Comparison of ENCODE assay signal across 19 mouse cellular contexts in the genomic region with DNA sequence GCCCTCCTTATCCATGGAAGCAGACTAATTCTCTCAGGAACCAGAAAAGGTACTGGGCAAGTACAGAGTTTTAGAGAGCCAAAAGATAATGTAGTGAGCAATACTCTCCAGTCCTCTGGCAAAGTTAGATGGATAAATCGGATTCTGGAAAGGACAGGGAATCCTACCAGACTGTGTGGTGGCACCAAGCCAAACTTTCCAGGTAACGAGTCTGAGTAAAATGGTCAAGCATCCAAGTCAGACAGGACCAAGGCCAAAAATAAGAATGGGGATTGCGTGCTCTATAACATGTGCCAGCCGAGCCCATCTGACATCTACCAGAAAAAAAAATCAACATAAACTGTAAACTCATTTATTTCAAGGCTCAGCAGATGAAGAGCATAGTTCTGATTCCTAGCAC. TPM values are rescaled to one million over a fixed set of nuclear protein-coding genes. Genes with fewer than 3 reads are reported as not detected.
DNase-seq lines count a peak whose midpoint lies in the region; ATAC-seq lines count a peak whose summit lies in the region.
"Had no signal": no experiment of that assay in that cellular context is flagged by ENCODE, and none has a peak within 500 bp of the region (broad histone marks: within the 10 kb centered on the region; RNA-seq: fewer than 3 reads in every experiment).

No protein-coding gene starts in this region.

- intact Hi-C loops in heart, postnatal 10 days (cut with DNase I), result loop anchor here (5.0 kb wide), 1 partner anchor 101 kb away; the partner anchor contains the start of gene Eda
- intact Hi-C loops in left cerebral cortex, postnatal 4 days (cut with DNase I), result no loop called here
- intact Hi-C loops in left cerebral cortex, postnatal 10 days (cut with DNase I), result no loop called here

- peak; percentile 14 for DNase-seq in cerebellum, adult 9-11 months
- DNase-seq in heart, postnatal 10 days, result peak; percentile 17 to 53
- DNase-seq in heart, adult 8-10 months (ENCODE audit: low spot score), result no peak
- DNase-seq in left cerebral cortex, postnatal 4 days, result peak; percentile 58
- DNase-seq in left cerebral cortex, postnatal 10 days (ENCODE audit: extremely low spot score in 1 of 2, low spot score in 2 of 2), result no peak
- peak; percentile 28 to 36 for DNase-seq in cerebellum, postnatal 36 days
- no peak for DNase-seq in kidney, postnatal 25 days
- DNase-seq: adrenal gland, adult 2 months; adrenal gland, postnatal 25 days; gastrocnemius, adult 2 months; gastrocnemius, postnatal 25 days; kidney, adult 18-20 months; kidney, postnatal 10 days had no signal

- ATAC-seq in cerebellum, adult (ENCODE audit: insufficient number of reproducible peaks, low FRiP score, low TSS enrichment), result no peak
- ATAC-seq: forebrain, embryonic 14.5 days; intestine, embryonic 15.5 days; Patski had no signal

RNA-seq across cellular contexts. Expression of gene Tmem28, which starts 56.0 kb away (rescaled TPM):
- not detected for total RNA-seq in heart, postnatal 10 days (2021)
- under 1 TPM in 2 of 4 experiments, not detected in 2; 0.09 to 0.11 TPM for total RNA-seq in heart, adult 8-10 months (2022)
- total RNA-seq in left cerebral cortex, postnatal 4 days (2021), result 10 to 100 TPM; 13.0 to 13.9 TPM
- total RNA-seq in left cerebral cortex, postnatal 10 days (2021), result 10 to 100 TPM; 17.0 to 18.2 TPM
- total RNA-seq: CH12.LX; granulocyte monocyte progenitor cell, adult 5-6 weeks had no signal

Comparison
In these comparisons a context has a peak if more than half of its experiments do, and no peak if none do; other contexts are left out.
1. DNase-seq: peak in cerebellum, adult 9-11 months (single experiment), heart, postnatal 10 days (2 of 2), left cerebral cortex, postnatal 4 days (single experiment) and cerebellum, postnatal 36 days (2 of 2); none in heart, adult 8-10 months (single experiment), left cerebral cortex, postnatal 10 days (0 of 2) and kidney, postnatal 25 days (0 of 2).
2. RNA of gene Tmem28, which starts 56.0 kb away (total RNA-seq): 17.0 to 18.2 TPM in left cerebral cortex, postnatal 10 days and 13.0 to 13.9 TPM in left cerebral cortex, postnatal 4 days; 0.09 to 0.11 TPM in heart, adult 8-10 months and not detected in heart, postnatal 10 days; every median in the first group is over 10 times any median in the second.